Mouse (Mus musculus): ENCODE data around the gene Foxred2. TPM values are rescaled to one million over a fixed set of nuclear protein-coding genes. Genes with fewer than 3 reads are reported as not detected.

Foxred2 gene
- polyA plus RNA-seq, 1 experiment from 2014 or later = 0.24 TPM

GRCm38 (mm10) chr15:77954362-77954761, 2.2 kb downstream of the Foxred2 start:
- Histone ChIP-seq H3K9me3 (ENCODE audit: low read length) (no peaks in the 10 kb centered on the region), H3K36me3 (ENCODE audit: insufficient read depth, low read length) (peaks cover 3% of the 10 kb centered on the region; the same call in 1 of the 2 replicates), H3K27ac (ENCODE audit: low read length) (no peak overlapping the region), H3K4me2 (replicated peaks; ENCODE audit: low read depth, low read length) (no peak overlapping the region), H3K4me1 (ENCODE audit: insufficient read depth, low read depth, low read length) (peaks cover 10% of the 10 kb centered on the region), H3K9ac (replicated peaks; ENCODE audit: low read depth) (no peak overlapping the region), H3K4me3 (ENCODE audit: low read depth, low read length) (no peak overlapping the region), H3K27me3 (replicated peaks; ENCODE audit: insufficient read depth, low read length) (peaks cover 10% of the 10 kb centered on the region)
- 79% methylated on average over 2 of the region's 2 CpGs for WGBS
- ATAC-seq = no peak
- no peak for DNase-seq (ENCODE audit: low spot score)
- TF ChIP-seq CTCF (IDR thresholded peaks at IDR 0.05) (no peak), EP300 (IDR thresholded peaks at IDR 0.05) (no peak)

GRCm38 (mm10) chr15:77952921-77953320, 3.6 kb downstream of the Foxred2 start:
- WGBS = 83% methylated on average over 3 of the region's 3 CpGs
- H3K9ac ChIP-seq (replicated peaks; ENCODE audit: low read depth) = no peak overlapping the region
- no peak overlapping the region for H3K4me3 ChIP-seq (ENCODE audit: low read depth, low read length)
- no peak overlapping the region for H3K4me2 ChIP-seq (replicated peaks; ENCODE audit: low read depth, low read length)
- peaks cover 10% of the 10 kb centered on the region for H3K4me1 ChIP-seq (ENCODE audit: insufficient read depth, low read depth, low read length)
- TF ChIP-seq EP300 (IDR thresholded peaks at IDR 0.05) (no peak), CTCF (IDR thresholded peaks at IDR 0.05) (no peak)
- ATAC-seq (no peak), DNase-seq (ENCODE audit: low spot score) (no peak)
- H3K27me3 ChIP-seq (replicated peaks; ENCODE audit: insufficient read depth, low read length) = peaks cover 10% of the 10 kb centered on the region
- no peaks in the 10 kb centered on the region for H3K36me3 ChIP-seq (ENCODE audit: insufficient read depth, low read length)
- H3K27ac ChIP-seq (ENCODE audit: low read length) = no peak overlapping the region
- no peaks in the 10 kb centered on the region for H3K9me3 ChIP-seq (ENCODE audit: low read length)

DNA sequence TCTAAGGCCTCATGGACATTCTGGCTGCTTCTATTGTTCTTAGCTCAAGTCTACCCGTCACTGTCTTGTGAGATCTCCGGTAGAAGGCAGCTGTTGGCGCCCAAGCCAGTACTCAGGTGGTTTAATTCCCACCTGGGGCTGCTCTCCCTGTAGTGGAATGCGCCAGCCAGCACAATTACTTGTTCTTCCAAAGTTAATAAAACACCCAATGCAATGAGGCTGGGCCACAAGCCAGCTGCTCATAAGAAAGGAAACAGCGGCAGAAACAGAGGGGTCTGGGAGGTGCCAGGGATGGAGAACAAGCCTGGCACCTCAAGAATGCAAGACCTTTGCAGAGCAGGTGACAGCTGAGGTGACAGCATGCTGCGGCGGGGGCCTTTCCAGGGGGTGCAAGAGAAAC, 7.5 kb downstream of the Foxred2 start:
- TF ChIP-seq EP300 (IDR thresholded peaks at IDR 0.05) (no peak), CTCF (IDR thresholded peaks at IDR 0.05) (no peak)
- no peak for ATAC-seq

DNA sequence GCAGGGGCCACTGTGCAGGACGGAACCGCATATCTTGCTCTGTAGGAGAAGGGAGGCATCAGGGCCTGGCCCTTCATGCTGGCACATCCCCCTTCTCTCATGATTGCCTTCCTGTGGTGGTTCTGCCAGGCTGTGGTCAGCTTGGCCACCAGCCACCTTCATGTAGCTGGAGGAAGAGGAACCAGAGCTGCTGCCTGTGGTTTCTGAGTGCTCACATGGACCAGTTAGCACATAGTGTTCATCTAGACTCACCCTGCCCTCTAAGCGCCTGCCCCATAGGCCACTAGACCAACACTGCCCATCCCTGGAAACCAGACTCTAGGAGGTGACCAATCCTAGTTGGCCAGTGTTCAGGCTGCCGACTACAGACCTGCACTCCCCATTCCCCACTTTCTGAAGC, 10.8 kb downstream of the Foxred2 start:
- no peak overlapping the region for H3K4me3 ChIP-seq (ENCODE audit: low read depth, low read length)
- no peaks in the 10 kb centered on the region for H3K27me3 ChIP-seq (replicated peaks; ENCODE audit: insufficient read depth, low read length)
- no peak overlapping the region for H3K9ac ChIP-seq (replicated peaks; ENCODE audit: low read depth)
- H3K36me3 ChIP-seq (ENCODE audit: insufficient read depth, low read length) = no peaks in the 10 kb centered on the region
- H3K9me3 ChIP-seq (ENCODE audit: low read length) = no peaks in the 10 kb centered on the region
- WGBS = 78% methylated on average over 4 of the region's 4 CpGs
- no peak for TF ChIP-seq EP300 (IDR thresholded peaks at IDR 0.05)
- no peak for TF ChIP-seq CTCF (IDR thresholded peaks at IDR 0.05)
- peak; percentile 62 for ATAC-seq
- peak; percentile 60 for DNase-seq (ENCODE audit: low spot score)
- H3K27ac ChIP-seq (ENCODE audit: low read length) = no peak overlapping the region
- no peaks in the 10 kb centered on the region for H3K4me1 ChIP-seq (ENCODE audit: insufficient read depth, low read depth, low read length)
- no peak overlapping the region for H3K4me2 ChIP-seq (replicated peaks; ENCODE audit: low read depth, low read length)

More for the DNA sequence above, 7.5 kb downstream of the Foxred2 start:
- Histone ChIP-seq H3K27ac (ENCODE audit: low read length) (no peak overlapping the region), H3K36me3 (ENCODE audit: insufficient read depth, low read length) (no peaks in the 10 kb centered on the region), H3K9ac (replicated peaks; ENCODE audit: low read depth) (no peak overlapping the region), H3K27me3 (replicated peaks; ENCODE audit: insufficient read depth, low read length) (no peaks in the 10 kb centered on the region), H3K4me1 (ENCODE audit: insufficient read depth, low read depth, low read length) (no peaks in the 10 kb centered on the region), H3K4me2 (replicated peaks; ENCODE audit: low read depth, low read length) (no peak overlapping the region), H3K9me3 (ENCODE audit: low read length) (no peaks in the 10 kb centered on the region), H3K4me3 (ENCODE audit: low read depth, low read length) (no peak overlapping the region)
- 74% methylated on average over 7 of the region's 7 CpGs for WGBS
- no peak for DNase-seq (ENCODE audit: low spot score)

- WGBS = 51% methylated on average over 3 of the region's 3 CpGs
- no peak overlapping the region for H3K4me3 ChIP-seq (ENCODE audit: low read depth, low read length)
- no peaks in the 10 kb centered on the region for H3K4me1 ChIP-seq (ENCODE audit: insufficient read depth, low read depth, low read length)
- H3K27ac ChIP-seq (ENCODE audit: low read length) = no peak overlapping the region
- TF ChIP-seq CTCF (IDR thresholded peaks at IDR 0.05) = no peak
- no peak for TF ChIP-seq EP300 (IDR thresholded peaks at IDR 0.05)
- no peak overlapping the region for H3K4me2 ChIP-seq (replicated peaks; ENCODE audit: low read depth, low read length)
- H3K27me3 ChIP-seq (replicated peaks; ENCODE audit: insufficient read depth, low read length) = no peaks in the 10 kb centered on the region
- H3K9me3 ChIP-seq (ENCODE audit: low read length) = no peaks in the 10 kb centered on the region
- no peak for DNase-seq (ENCODE audit: low spot score)
- H3K9ac ChIP-seq (replicated peaks; ENCODE audit: low read depth) = no peak overlapping the region
- H3K36me3 ChIP-seq (ENCODE audit: insufficient read depth, low read length) = no peaks in the 10 kb centered on the region
- ATAC-seq = no peak
These were observed 15.0 kb downstream of the Foxred2 start for GRCm38 (mm10) chr15:77941563-77941962.

DNA sequence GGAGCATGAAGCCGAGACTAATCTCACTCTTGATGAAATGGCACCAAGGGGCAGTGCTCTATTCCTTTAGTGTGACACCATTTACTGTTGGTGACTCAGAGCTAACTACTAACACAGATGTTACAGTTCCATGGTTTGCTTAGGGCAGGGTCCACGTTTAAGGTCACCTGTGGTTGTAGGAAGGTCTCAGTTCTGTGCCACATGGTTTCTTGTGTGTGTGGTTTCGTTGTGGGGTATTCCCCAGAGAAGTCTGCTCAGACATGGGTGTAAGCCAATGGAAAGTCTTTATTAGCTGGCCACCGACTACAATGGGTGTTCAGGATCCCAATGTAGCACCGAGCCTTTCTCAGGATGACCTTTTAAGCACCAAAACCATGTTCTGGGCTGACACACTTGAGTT, 18.0 kb downstream of the Foxred2 start:
- TF ChIP-seq EP300 (IDR thresholded peaks at IDR 0.05) (no peak), CTCF (IDR thresholded peaks at IDR 0.05) (no peak)
- 73% methylated on average over 5 of the region's 5 CpGs for WGBS
- DNase-seq (ENCODE audit: low spot score) (no peak), ATAC-seq (no peak)
- H3K4me3 ChIP-seq (ENCODE audit: low read depth, low read length) = no peak overlapping the region
- H3K27me3 ChIP-seq (replicated peaks; ENCODE audit: insufficient read depth, low read length) = no peaks in the 10 kb centered on the region
- no peak overlapping the region for H3K9ac ChIP-seq (replicated peaks; ENCODE audit: low read depth)
- no peak overlapping the region for H3K4me2 ChIP-seq (replicated peaks; ENCODE audit: low read depth, low read length)
- no peaks in the 10 kb centered on the region for H3K4me1 ChIP-seq (ENCODE audit: insufficient read depth, low read depth, low read length)
- H3K9me3 ChIP-seq (ENCODE audit: low read length) = no peaks in the 10 kb centered on the region
- H3K36me3 ChIP-seq (ENCODE audit: insufficient read depth, low read length) = no peaks in the 10 kb centered on the region
- no peak overlapping the region for H3K27ac ChIP-seq (ENCODE audit: low read length)
